Mouse (Mus musculus): ENCODE measurements at regions not wholly inside any gene's neighbourhood (a gene's known extent, or its start where the extent isn't known, plus 50 kb on each side); places are given as distances from the start of the nearest gene placed in this dataset.

- intact Hi-C loops (cut with DNase I): loop anchor here (2.0 kb wide), 1 partner anchor 149 kb away; no protein-coding TSS in a partner anchor
- 83% methylated on average over 2 of the region's 2 CpGs for WGBS
Observed at GRCm38 (mm10) chr2:159062266-159062665, 267.7 kb downstream of the Dhx35 start.

GRCm38 (mm10) chr2:159062666-159063065, 268.1 kb downstream of the Dhx35 start:
- no peak for DNase-seq
- H3K79me2 ChIP-seq (replicated peaks; ENCODE audit: control insufficient read depth, insufficient read depth, low read length): no peaks in the 10 kb centered on the region
- no peak for TF ChIP-seq CTCF (IDR thresholded peaks at IDR 0.05)
- TF ChIP-seq POLR2A (IDR thresholded peaks at IDR 0.05; ENCODE audit: insufficient read depth, low read depth, low read length): no peak
- TF ChIP-seq EP300 (IDR thresholded peaks at IDR 0.05; ENCODE audit: insufficient read depth, low read depth, low read length): no peak
- H3K36me3 ChIP-seq (ENCODE audit: control insufficient read depth, insufficient read depth, low read length): no peaks in the 10 kb centered on the region
- intact Hi-C loops (cut with DNase I): loop anchor here (2.0 kb wide), 1 partner anchor 150 kb away; no protein-coding TSS in a partner anchor
- H3K4me1 ChIP-seq (ENCODE audit: control insufficient read depth, insufficient read depth, low read length): no peaks in the 10 kb centered on the region
- no peaks in the 10 kb centered on the region for H3K27me3 ChIP-seq (ENCODE audit: control insufficient read depth, insufficient read depth, low read length)
- H3K27ac ChIP-seq: no peak overlapping the region
- H3K9ac ChIP-seq (ENCODE audit: low read depth, low read length): no peak overlapping the region
- WGBS: 75% methylated on average over 2 of the region's 2 CpGs
- no peak overlapping the region for H3K4me3 ChIP-seq

More at GRCm38 (mm10) chr2:159062266-159062665, 267.7 kb downstream of the Dhx35 start:
- TF ChIP-seq EP300 (IDR thresholded peaks at IDR 0.05; ENCODE audit: insufficient read depth, low read depth, low read length) (no peak), CTCF (IDR thresholded peaks at IDR 0.05) (peak; percentile 59)
- H3K4me1 ChIP-seq (ENCODE audit: control insufficient read depth, insufficient read depth, low read length): no peaks in the 10 kb centered on the region
- H3K9ac ChIP-seq (ENCODE audit: low read depth, low read length): no peak overlapping the region
- H3K4me3 ChIP-seq: no peak overlapping the region
- DNase-seq: peak; percentile 20 to 38
- H3K27me3 ChIP-seq (ENCODE audit: control insufficient read depth, insufficient read depth, low read length): no peaks in the 10 kb centered on the region
- H3K36me3 ChIP-seq (ENCODE audit: control insufficient read depth, insufficient read depth, low read length): no peaks in the 10 kb centered on the region
- no peaks in the 10 kb centered on the region for H3K79me2 ChIP-seq (replicated peaks; ENCODE audit: control insufficient read depth, insufficient read depth, low read length)
- H3K27ac ChIP-seq: no peak overlapping the region

GRCm38 (mm10) chr2:159064403-159064970, 269.9 kb downstream of the Dhx35 start:
- intact Hi-C loops (cut with DNase I): no loop called here
- H3K4me1 ChIP-seq (ENCODE audit: control insufficient read depth, insufficient read depth, low read length): no peaks in the 10 kb centered on the region
- 73% methylated on average over 9 of the region's 9 CpGs for WGBS

GRCm38 (mm10) chr2:159067506-159067905, 272.9 kb downstream of the Dhx35 start:
- Histone ChIP-seq H3K4me1 (ENCODE audit: control insufficient read depth, insufficient read depth, low read length) (no peaks in the 10 kb centered on the region), H3K27ac (no peak overlapping the region), H3K9ac (ENCODE audit: low read depth, low read length) (no peak overlapping the region), H3K27me3 (ENCODE audit: control insufficient read depth, insufficient read depth, low read length) (no peaks in the 10 kb centered on the region), H3K36me3 (ENCODE audit: control insufficient read depth, insufficient read depth, low read length) (no peaks in the 10 kb centered on the region), H3K79me2 (replicated peaks; ENCODE audit: control insufficient read depth, insufficient read depth, low read length) (no peaks in the 10 kb centered on the region), H3K4me3 (no peak overlapping the region)
- DNase-seq: no peak
- intact Hi-C loops (cut with DNase I): no loop called here
- 74% methylated on average over 7 of the region's 7 CpGs for WGBS
- no peak for TF ChIP-seq POLR2A (IDR thresholded peaks at IDR 0.05; ENCODE audit: insufficient read depth, low read depth, low read length)
- TF ChIP-seq CTCF (IDR thresholded peaks at IDR 0.05): no peak
- TF ChIP-seq EP300 (IDR thresholded peaks at IDR 0.05; ENCODE audit: insufficient read depth, low read depth, low read length): no peak

More at GRCm38 (mm10) chr2:159064403-159064970, 269.9 kb downstream of the Dhx35 start:
- TF ChIP-seq CTCF (IDR thresholded peaks at IDR 0.05) (no peak), EP300 (IDR thresholded peaks at IDR 0.05; ENCODE audit: insufficient read depth, low read depth, low read length) (no peak), POLR2A (IDR thresholded peaks at IDR 0.05; ENCODE audit: insufficient read depth, low read depth, low read length) (no peak)
- DNase-seq: no peak
- Histone ChIP-seq H3K36me3 (ENCODE audit: control insufficient read depth, insufficient read depth, low read length) (no peaks in the 10 kb centered on the region), H3K79me2 (replicated peaks; ENCODE audit: control insufficient read depth, insufficient read depth, low read length) (no peaks in the 10 kb centered on the region), H3K9ac (ENCODE audit: low read depth, low read length) (no peak overlapping the region), H3K27ac (no peak overlapping the region), H3K27me3 (ENCODE audit: control insufficient read depth, insufficient read depth, low read length) (no peaks in the 10 kb centered on the region), H3K4me3 (no peak overlapping the region)

- H3K4me1 ChIP-seq (ENCODE audit: control insufficient read depth, insufficient read depth, low read length): no peaks in the 10 kb centered on the region
- H3K36me3 ChIP-seq (ENCODE audit: control insufficient read depth, insufficient read depth, low read length): no peaks in the 10 kb centered on the region
- no peak overlapping the region for H3K9ac ChIP-seq (ENCODE audit: low read depth, low read length)
- TF ChIP-seq EP300 (IDR thresholded peaks at IDR 0.05; ENCODE audit: insufficient read depth, low read depth, low read length) (no peak), POLR2A (IDR thresholded peaks at IDR 0.05; ENCODE audit: insufficient read depth, low read depth, low read length) (no peak), CTCF (IDR thresholded peaks at IDR 0.05) (no peak)
- WGBS: 56% methylated on average over 7 of the region's 7 CpGs
- no peak overlapping the region for H3K4me3 ChIP-seq
- no peak overlapping the region for H3K27ac ChIP-seq
- H3K27me3 ChIP-seq (ENCODE audit: control insufficient read depth, insufficient read depth, low read length): no peaks in the 10 kb centered on the region
- no peaks in the 10 kb centered on the region for H3K79me2 ChIP-seq (replicated peaks; ENCODE audit: control insufficient read depth, insufficient read depth, low read length)
- intact Hi-C loops (cut with DNase I): no loop called here
- no peak for DNase-seq
Observed at GRCm38 (mm10) chr2:159068303-159069020, 273.9 kb downstream of the Dhx35 start.

- H3K9ac ChIP-seq (ENCODE audit: low read depth, low read length): no peak overlapping the region
- WGBS: 26% methylated on average over 6 of the region's 6 CpGs
- no peak overlapping the region for H3K27ac ChIP-seq
- no peaks in the 10 kb centered on the region for H3K79me2 ChIP-seq (replicated peaks; ENCODE audit: control insufficient read depth, insufficient read depth, low read length)
- no peaks in the 10 kb centered on the region for H3K36me3 ChIP-seq (ENCODE audit: control insufficient read depth, insufficient read depth, low read length)
- no peak for DNase-seq
- no peaks in the 10 kb centered on the region for H3K27me3 ChIP-seq (ENCODE audit: control insufficient read depth, insufficient read depth, low read length)
- intact Hi-C loops (cut with DNase I): no loop called here
- H3K4me1 ChIP-seq (ENCODE audit: control insufficient read depth, insufficient read depth, low read length): no peaks in the 10 kb centered on the region
- no peak for TF ChIP-seq EP300 (IDR thresholded peaks at IDR 0.05; ENCODE audit: insufficient read depth, low read depth, low read length)
- no peak for TF ChIP-seq CTCF (IDR thresholded peaks at IDR 0.05)
- no peak for TF ChIP-seq POLR2A (IDR thresholded peaks at IDR 0.05; ENCODE audit: insufficient read depth, low read depth, low read length)
- H3K4me3 ChIP-seq: no peak overlapping the region
Observed at GRCm38 (mm10) chr2:159069180-159069579, 274.6 kb downstream of the Dhx35 start.
